8 mouse cellular contexts compared by ENCODE assay signal in genomic region chr1:183297886-183298489, GRCm38 (mm10). TPM values are rescaled to one million over a fixed set of nuclear protein-coding genes. Genes with fewer than 3 reads are reported as not detected.
A peak's percentile ranks its signal among the peaks of the same experiment; 100 is the strongest.
DNase-seq lines count a peak whose midpoint lies in the region; ATAC-seq and TF ChIP-seq lines count a peak whose summit lies in the region.

No protein-coding gene starts in this region.

- WGBS in forebrain, embryonic 13.5 days, result 0% methylated on average over 20 of the region's 20 CpGs
- under 1% methylated on average over 20 of the region's 20 CpGs for WGBS in large intestine, adult 2 months
- WGBS in lung, embryonic 14.5 days, result under 1% methylated on average over 20 of the region's 20 CpGs
- WGBS in olfactory bulb, adult 2 months, result under 1% methylated on average over 20 of the region's 20 CpGs
- WGBS in thymus, adult 2 months, result 1% methylated on average over 20 of the region's 20 CpGs

- H3K27ac ChIP-seq in forebrain, embryonic 13.5 days, result peak overlapping the region; percentile 2; the same call in 1 of the 2 replicates
- peak overlapping the region; percentile 38; the same call in 1 of the 2 replicates for H3K27ac ChIP-seq in lung, embryonic 14.5 days (ENCODE audit: low read depth)
- H3K27ac ChIP-seq in olfactory bulb, adult 2 months (ENCODE audit: insufficient read depth, low read depth, low read length), result no peak overlapping the region
- peak overlapping the region; percentile 14; the same call in 1 of the 2 replicates for H3K27ac ChIP-seq in thymus, adult 2 months (ENCODE audit: control insufficient read depth, insufficient read depth, low read length)

- H3K4me2 ChIP-seq in forebrain, embryonic 13.5 days, result peak overlapping the region; percentile 63
- peak overlapping the region; percentile 59 for H3K4me2 ChIP-seq in lung, embryonic 14.5 days

- no peak for ATAC-seq in forebrain, embryonic 13.5 days
- ATAC-seq in lung, embryonic 14.5 days (ENCODE audit: insufficient read depth), result peak; percentile 25; the same call in 1 of the 2 replicates

- peak overlapping the region; percentile 60 for H3K9ac ChIP-seq in forebrain, embryonic 13.5 days
- peak overlapping the region; percentile 46 for H3K9ac ChIP-seq in lung, embryonic 14.5 days

- intact Hi-C loops in heart, postnatal 10 days (cut with DNase I), result no loop called here

- TF ChIP-seq POLR2A in olfactory bulb, adult 2 months (IDR thresholded peaks at IDR 0.05; ENCODE audit: insufficient read depth, low read depth, low read length), result no peak
- TF ChIP-seq POLR2A in thymus, adult 2 months (IDR thresholded peaks at IDR 0.05; ENCODE audit: control insufficient read depth, extremely low read depth, insufficient read depth, low read length, poor library complexity), result no peak

- peak overlapping the region; percentile 90 for H3ac ChIP-seq in C2C12 (ENCODE audit: control insufficient read depth, insufficient read length, low read depth)

- peaks cover 29% of the 10 kb centered on the region for H3K79me3 ChIP-seq in C2C12 (ENCODE audit: low read depth)

- H3K4me1 ChIP-seq in forebrain, embryonic 13.5 days, result peaks cover 6% of the 10 kb centered on the region; the same call in 1 of the 2 replicates
- H3K4me1 ChIP-seq in lung, embryonic 14.5 days (ENCODE audit: insufficient read depth), result no peaks in the 10 kb centered on the region
- peaks cover 4% of the 10 kb centered on the region; the same call in 1 of the 2 replicates for H3K4me1 ChIP-seq in olfactory bulb, adult 2 months (ENCODE audit: control insufficient read depth, insufficient read depth, low read length)
- H3K4me1 ChIP-seq in thymus, adult 2 months (replicated peaks; ENCODE audit: control insufficient read depth, insufficient read depth, low read length), result peaks cover 5% of the 10 kb centered on the region; the same call in 1 of the 2 replicates

- peaks cover 58% of the 10 kb centered on the region for H3K79me2 ChIP-seq in C2C12 (ENCODE audit: control insufficient read depth, insufficient read depth)

- H3K27me3 ChIP-seq in C2C12 (ENCODE audit: control insufficient read depth, insufficient read depth, insufficient read length), result no peaks in the 10 kb centered on the region
- H3K27me3 ChIP-seq in forebrain, embryonic 13.5 days, result no peaks in the 10 kb centered on the region
- H3K27me3 ChIP-seq in lung, embryonic 14.5 days (ENCODE audit: insufficient read depth, low read length), result no peaks in the 10 kb centered on the region
- H3K27me3 ChIP-seq in thymus, adult 2 months (ENCODE audit: control insufficient read depth, insufficient read depth, low read length), result no peaks in the 10 kb centered on the region

- no peak for TF ChIP-seq CTCF in C2C12 (IDR thresholded peaks at IDR 0.05; ENCODE audit: control insufficient read depth, insufficient read depth, insufficient read length)
- TF ChIP-seq CTCF in lung, embryonic 14.5 days (IDR thresholded peaks at IDR 0.05; ENCODE audit: low read depth), result no peak
- TF ChIP-seq CTCF in olfactory bulb, adult 2 months (IDR thresholded peaks at IDR 0.05; ENCODE audit: insufficient read depth, low read depth, low read length), result no peak
- TF ChIP-seq CTCF in thymus, adult 2 months (IDR thresholded peaks at IDR 0.05; ENCODE audit: borderline replicate concordance, control insufficient read depth, extremely low read depth, insufficient read depth, low read length, poor library complexity), result no peak

- peak; percentile 41 for DNase-seq in adrenal gland, postnatal 10 days
- peak; percentile 53 to 58 for DNase-seq in heart, postnatal 10 days
- peak; percentile 14 for DNase-seq in large intestine, adult 2 months (ENCODE audit: low read depth, low spot score)
- DNase-seq in lung, embryonic 14.5 days, result peak; percentile 73
- DNase-seq in thymus, adult 2 months, result peak; percentile 45

- peaks cover 10% of the 10 kb centered on the region for H3K36me3 ChIP-seq in C2C12 (ENCODE audit: control insufficient read depth, insufficient read depth)
- H3K36me3 ChIP-seq in forebrain, embryonic 13.5 days (ENCODE audit: poor library complexity, severe bottlenecking), result peaks cover 5% of the 10 kb centered on the region
- H3K36me3 ChIP-seq in lung, embryonic 14.5 days (ENCODE audit: insufficient read depth), result peaks cover 10% of the 10 kb centered on the region
- peaks cover 5% of the 10 kb centered on the region; the same call in 1 of the 2 replicates for H3K36me3 ChIP-seq in thymus, adult 2 months (ENCODE audit: control insufficient read depth, insufficient read depth, low read length)

- H3K4me3 ChIP-seq in C2C12 (ENCODE audit: insufficient read depth, poor library complexity, severe bottlenecking), result peak overlapping the region; percentile 45
- peak overlapping the region; percentile 52 for H3K4me3 ChIP-seq in forebrain, embryonic 13.5 days
- H3K4me3 ChIP-seq in lung, embryonic 14.5 days (ENCODE audit: low read depth, low read length), result peak overlapping the region; percentile 48
- peak overlapping the region; percentile 61 for H3K4me3 ChIP-seq in olfactory bulb, adult 2 months (ENCODE audit: insufficient read depth, low read depth, low read length)
- H3K4me3 ChIP-seq in thymus, adult 2 months (ENCODE audit: control insufficient read depth, insufficient read depth, low read length), result peak overlapping the region; percentile 79

- H3K9me3 ChIP-seq in forebrain, embryonic 13.5 days (replicated peaks), result no peaks in the 10 kb centered on the region
- no peaks in the 10 kb centered on the region for H3K9me3 ChIP-seq in lung, embryonic 14.5 days (ENCODE audit: low read depth, low read length)

TF ChIP-seq in C2C12, 6 proteins besides CTCF, POLR2A, EP300 and RAD21:
- TF ChIP-seq MYOG (IDR thresholded peaks at IDR 0.05; ENCODE audit: control insufficient read depth, extremely low read depth, insufficient read length), result no peak
- peak; percentile 73 for TF ChIP-seq MAX (IDR thresholded peaks at IDR 0.05)

RNA-seq across cellular contexts. Expression of gene Brox, which starts 0.9 kb away (rescaled TPM):
- 17.3 TPM for polyA plus RNA-seq in C2C12 (2012; fragmentation: generic; extraction: Trizol)
- total RNA-seq in adrenal gland, postnatal 10 days (2021), result 10 to 100 TPM; 45.0 to 46.0 TPM
- 78.6 and 81.2 TPM in 2 replicates for polyA plus RNA-seq in forebrain, embryonic 13.5 days (2015; fragmentation: Nextera tagmentation; extraction: Ambion mirVana)
- total RNA-seq in heart, postnatal 10 days (2021), result 10 to 100 TPM; 45.3 to 50.0 TPM
- polyA plus RNA-seq in large intestine, adult 2 months (2012; rRNA removed), result 15.5 and 22.8 TPM in 2 replicates
- 42.0 and 45.3 TPM in 2 replicates for polyA plus RNA-seq in lung, embryonic 14.5 days (2014; fragmentation: Nextera tagmentation; extraction: Ambion mirVana)
- not detected in 2 replicates for polyA plus RNA-seq in olfactory bulb, adult 2 months (2012; ENCODE audit: insufficient read depth, insufficient read length, low replicate concordance, missing spikeins)
- 30.8 and 34.2 TPM in 2 replicates for polyA plus RNA-seq in thymus, adult 2 months (2012; rRNA removed)

RNA-seq across cellular contexts. Expression of gene Aida, which starts 1.6 kb away (rescaled TPM):
- polyA plus RNA-seq in C2C12 (2012; fragmentation: generic; extraction: Trizol), result 46.5 TPM
- 10 to 100 TPM; 41.3 to 51.6 TPM for total RNA-seq in adrenal gland, postnatal 10 days (2021)
- 47.3 and 49.5 TPM in 2 replicates for polyA plus RNA-seq in forebrain, embryonic 13.5 days (2015; fragmentation: Nextera tagmentation; extraction: Ambion mirVana)
- 10 to 100 TPM; 37.3 TPM for total RNA-seq in heart, postnatal 10 days (2021)
- 12.3 and 14.2 TPM in 2 replicates for polyA plus RNA-seq in large intestine, adult 2 months (2012; rRNA removed)
- polyA plus RNA-seq in lung, embryonic 14.5 days (2014; fragmentation: Nextera tagmentation; extraction: Ambion mirVana), result 25.2 and 27.6 TPM in 2 replicates
- polyA plus RNA-seq in olfactory bulb, adult 2 months (2012; ENCODE audit: insufficient read depth, insufficient read length, low replicate concordance, missing spikeins), result not detected in 2 replicates
- polyA plus RNA-seq in thymus, adult 2 months (2012; rRNA removed), result 19.8 and 24.7 TPM in 2 replicates

Comparison
In these comparisons a context has a peak if more than half of its experiments do, and no peak if none do; other contexts are left out.
1. DNase-seq: peak in every context shown above with its lines; median percentile 73 in lung, embryonic 14.5 days; 56 in heart, postnatal 10 days; 45 in thymus, adult 2 months; 41 in adrenal gland, postnatal 10 days; 14 in large intestine, adult 2 months.